ENCODE assay signal across 29 mouse cellular contexts in the genomic region with DNA sequence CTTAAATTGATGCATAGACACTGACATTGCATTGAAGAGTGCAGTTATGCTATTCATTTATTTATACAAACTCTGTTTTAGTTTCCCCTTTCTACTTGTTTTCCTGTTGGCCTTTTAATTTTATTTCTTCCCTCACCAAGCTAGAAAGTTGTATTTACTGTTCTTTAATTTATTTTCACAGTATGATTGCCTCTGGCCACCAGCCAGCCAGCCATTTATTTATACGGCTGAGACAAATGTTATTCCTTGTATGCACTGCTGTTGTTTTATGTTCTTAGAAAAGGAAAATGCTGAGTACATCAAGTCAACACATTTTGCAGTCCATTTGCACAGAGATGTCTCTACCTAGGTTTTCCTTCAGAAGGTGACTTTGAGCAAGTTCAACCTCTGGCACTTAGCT.
A peak's percentile ranks its signal among the peaks of the same experiment; 100 is the strongest.
DNase-seq lines count a peak whose midpoint lies in the region; ATAC-seq and TF ChIP-seq lines count a peak whose summit lies in the region.
"Had no signal": no experiment of that assay in that cellular context is flagged by ENCODE, and none has a peak within 500 bp of the region (broad histone marks: within the 10 kb centered on the region; RNA-seq: fewer than 3 reads in every experiment).

No protein-coding gene starts in this region.

- 57% methylated on average over 1 of the region's 1 CpGs for WGBS in forebrain, embryonic 14.5 days
- WGBS in forebrain, embryonic 13.5 days = 69% methylated on average over 1 of the region's 1 CpGs
- 52% methylated on average over 1 of the region's 1 CpGs for WGBS in kidney, postnatal 0 days
- 56% methylated on average over 1 of the region's 1 CpGs for WGBS in kidney, embryonic 15.5 days
- WGBS in lung, embryonic 14.5 days = 58% methylated on average over 1 of the region's 1 CpGs

- no peak for TF ChIP-seq CTCF in kidney, postnatal 0 days (IDR thresholded peaks at IDR 0.05; ENCODE audit: low read depth)
- no peak for TF ChIP-seq CTCF in lung, embryonic 14.5 days (IDR thresholded peaks at IDR 0.05; ENCODE audit: low read depth)

- no peaks in the 10 kb centered on the region for H3K9me3 ChIP-seq in forebrain, embryonic 14.5 days (replicated peaks; ENCODE audit: control insufficient read depth, low read length)
- H3K9me3 ChIP-seq in forebrain, embryonic 13.5 days (replicated peaks) = no peaks in the 10 kb centered on the region
- no peaks in the 10 kb centered on the region for H3K9me3 ChIP-seq in kidney, postnatal 0 days (replicated peaks; ENCODE audit: low read length)
- H3K9me3 ChIP-seq in kidney, embryonic 15.5 days (replicated peaks) = no peaks in the 10 kb centered on the region
- H3K9me3 ChIP-seq in lung, embryonic 14.5 days (ENCODE audit: low read depth, low read length) = no peaks in the 10 kb centered on the region
- H3K9me3 ChIP-seq: embryonic facial prominence, embryonic 10.5 days; embryonic facial prominence, embryonic 15.5 days; forebrain, embryonic 15.5 days; heart, embryonic 10.5 days; heart, embryonic 15.5 days; limb, embryonic 13.5 days; neural tube, embryonic 15.5 days had no signal

- no peak for ATAC-seq in forebrain, embryonic 14.5 days
- ATAC-seq in forebrain, embryonic 13.5 days = no peak
- no peak for ATAC-seq in kidney, postnatal 0 days (replicated peaks; ENCODE audit: low FRiP score, low read depth)
- no peak for ATAC-seq in kidney, embryonic 15.5 days (replicated peaks; ENCODE audit: low FRiP score)
- no peak for ATAC-seq in lung, embryonic 14.5 days (ENCODE audit: insufficient read depth)
- ATAC-seq: activated CD4-positive, CD25-positive, alpha-beta regulatory T cell, adult 4 months; forebrain, embryonic 15.5 days; intestine, embryonic 16.5 days had no signal

- H3K4me1 ChIP-seq in forebrain, embryonic 14.5 days (ENCODE audit: control insufficient read depth, insufficient read depth, low read length) = no peaks in the 10 kb centered on the region
- H3K4me1 ChIP-seq in forebrain, embryonic 13.5 days = no peaks in the 10 kb centered on the region
- no peaks in the 10 kb centered on the region for H3K4me1 ChIP-seq in kidney, postnatal 0 days (replicated peaks; ENCODE audit: insufficient read depth, low read length)
- no peaks in the 10 kb centered on the region for H3K4me1 ChIP-seq in kidney, embryonic 15.5 days
- no peaks in the 10 kb centered on the region for H3K4me1 ChIP-seq in lung, embryonic 14.5 days (ENCODE audit: insufficient read depth)
- H3K4me1 ChIP-seq: embryonic facial prominence, embryonic 10.5 days; embryonic facial prominence, embryonic 15.5 days; forebrain, embryonic 15.5 days; heart, embryonic 10.5 days; heart, embryonic 15.5 days; limb, embryonic 13.5 days; neural tube, embryonic 15.5 days had no signal

- H3K27me3 ChIP-seq in forebrain, embryonic 14.5 days (replicated peaks; ENCODE audit: control insufficient read depth, insufficient read depth, low read length) = no peaks in the 10 kb centered on the region
- H3K27me3 ChIP-seq in forebrain, embryonic 13.5 days = no peaks in the 10 kb centered on the region
- H3K27me3 ChIP-seq in kidney, postnatal 0 days (ENCODE audit: insufficient read depth, low read length) = no peaks in the 10 kb centered on the region
- no peaks in the 10 kb centered on the region for H3K27me3 ChIP-seq in kidney, embryonic 15.5 days
- H3K27me3 ChIP-seq in lung, embryonic 14.5 days (ENCODE audit: insufficient read depth, low read length) = no peaks in the 10 kb centered on the region
- H3K27me3 ChIP-seq: CH12.LX; embryonic facial prominence, embryonic 15.5 days; forebrain, embryonic 15.5 days; heart, embryonic 15.5 days; limb, embryonic 13.5 days; neural tube, embryonic 15.5 days had no signal

- peak; percentile 20 for DNase-seq in forebrain, embryonic 14.5 days (ENCODE audit: low spot score)
- DNase-seq in kidney, postnatal 0 days (ENCODE audit: low spot score) = peak; percentile 75
- peak; percentile 4 for DNase-seq in lung, embryonic 14.5 days
- no peak for DNase-seq in lung, postnatal 25 days (ENCODE audit: low spot score)
- peak; percentile 12 for DNase-seq in brain, adult 2 months (ENCODE audit: low read depth, low spot score)
- DNase-seq in thymus, adult 18-20 months = no peak
- DNase-seq: adrenal gland, adult 2 months; adrenal gland, postnatal 36 days; cerebellum, adult 8-10 months; cerebellum, postnatal 25 days; gastrocnemius, postnatal 10 days; lung, postnatal 4 days; midbrain, embryonic 14.5 days; retina, postnatal 1 day; spleen, adult 18-20 months; thymus, postnatal 36 days had no signal

- H3K36me3 ChIP-seq in forebrain, embryonic 14.5 days (ENCODE audit: control insufficient read depth, insufficient read depth, low read length) = no peaks in the 10 kb centered on the region
- H3K36me3 ChIP-seq in forebrain, embryonic 13.5 days (ENCODE audit: poor library complexity, severe bottlenecking) = no peaks in the 10 kb centered on the region
- H3K36me3 ChIP-seq in kidney, postnatal 0 days (ENCODE audit: insufficient read depth, low read length) = no peaks in the 10 kb centered on the region
- H3K36me3 ChIP-seq in kidney, embryonic 15.5 days = no peaks in the 10 kb centered on the region
- no peaks in the 10 kb centered on the region for H3K36me3 ChIP-seq in lung, embryonic 14.5 days (ENCODE audit: insufficient read depth)
- H3K36me3 ChIP-seq: embryonic facial prominence, embryonic 10.5 days; embryonic facial prominence, embryonic 15.5 days; forebrain, embryonic 15.5 days; heart, embryonic 10.5 days; heart, embryonic 15.5 days; limb, embryonic 13.5 days; neural tube, embryonic 15.5 days had no signal

- H3K27ac ChIP-seq in forebrain, embryonic 14.5 days (ENCODE audit: low read depth, low read length) = no peak overlapping the region
- H3K27ac ChIP-seq in forebrain, embryonic 13.5 days = no peak overlapping the region
- no peak overlapping the region for H3K27ac ChIP-seq in kidney, postnatal 0 days
- no peak overlapping the region for H3K27ac ChIP-seq in kidney, embryonic 15.5 days
- no peak overlapping the region for H3K27ac ChIP-seq in lung, embryonic 14.5 days (ENCODE audit: low read depth)
- H3K27ac ChIP-seq: embryonic facial prominence, embryonic 10.5 days; embryonic facial prominence, embryonic 15.5 days; forebrain, embryonic 15.5 days; heart, embryonic 10.5 days; heart, embryonic 15.5 days; limb, embryonic 13.5 days; neural tube, embryonic 15.5 days had no signal

- no peak overlapping the region for H3K9ac ChIP-seq in forebrain, embryonic 14.5 days (ENCODE audit: low read length)
- H3K9ac ChIP-seq in forebrain, embryonic 13.5 days = no peak overlapping the region
- H3K9ac ChIP-seq in kidney, postnatal 0 days (ENCODE audit: low read depth, low read length) = no peak overlapping the region
- H3K9ac ChIP-seq in kidney, embryonic 15.5 days = no peak overlapping the region
- no peak overlapping the region for H3K9ac ChIP-seq in lung, embryonic 14.5 days
- H3K9ac ChIP-seq: embryonic facial prominence, embryonic 15.5 days; forebrain, embryonic 15.5 days; heart, embryonic 15.5 days; limb, embryonic 13.5 days; neural tube, embryonic 15.5 days had no signal

- H3K4me3 ChIP-seq in forebrain, embryonic 14.5 days (ENCODE audit: low read depth, low read length) = no peak overlapping the region
- no peak overlapping the region for H3K4me3 ChIP-seq in forebrain, embryonic 13.5 days
- H3K4me3 ChIP-seq in kidney, postnatal 0 days (replicated peaks; ENCODE audit: low read depth, low read length) = no peak overlapping the region
- no peak overlapping the region for H3K4me3 ChIP-seq in kidney, embryonic 15.5 days (replicated peaks)
- no peak overlapping the region for H3K4me3 ChIP-seq in lung, embryonic 14.5 days (ENCODE audit: low read depth, low read length)
- H3K4me3 ChIP-seq: embryonic facial prominence, embryonic 10.5 days; embryonic facial prominence, embryonic 15.5 days; forebrain, embryonic 15.5 days; heart, embryonic 10.5 days; heart, embryonic 15.5 days; limb, embryonic 13.5 days; neural tube, embryonic 15.5 days had no signal

- no peak overlapping the region for H3K4me2 ChIP-seq in forebrain, embryonic 14.5 days (ENCODE audit: low read length)
- H3K4me2 ChIP-seq in forebrain, embryonic 13.5 days = no peak overlapping the region
- no peak overlapping the region for H3K4me2 ChIP-seq in kidney, postnatal 0 days (ENCODE audit: low read length)
- H3K4me2 ChIP-seq in kidney, embryonic 15.5 days = no peak overlapping the region
- no peak overlapping the region for H3K4me2 ChIP-seq in lung, embryonic 14.5 days
- H3K4me2 ChIP-seq: embryonic facial prominence, embryonic 15.5 days; forebrain, embryonic 15.5 days; heart, embryonic 15.5 days; limb, embryonic 13.5 days; liver, embryonic 11.5 days; neural tube, embryonic 15.5 days had no signal

Comparison
In these comparisons a context has a peak if more than half of its experiments do, and no peak if none do; other contexts are left out.
1. DNase-seq: peak in forebrain, embryonic 14.5 days (single experiment), kidney, postnatal 0 days (single experiment), lung, embryonic 14.5 days (single experiment) and brain, adult 2 months (single experiment); none in lung, postnatal 25 days (single experiment) and thymus, adult 18-20 months (0 of 2).